Mouse (Mus musculus) E14TG2a.4 (cell line): ENCODE data around the gene Palm.

Experiments
- H3K27me3 ChIP-seq: 2 replicates; pipeline ENCODE4 v1.6.1; 2014; ENCODE audit warnings: low read length, control low read depth; ENCODE audit not compliant: insufficient read depth
- H3K36me3 ChIP-seq: 2 replicates; pipeline ENCODE4 v1.6.1; 2014; ENCODE audit warnings: low read length, control low read depth; ENCODE audit not compliant: insufficient read depth
- H3K4me1 ChIP-seq: replicated peaks from 2 replicates; pipeline ENCODE4 v1.6.1; 2014; ENCODE audit warnings: low read depth, low read length, control low read depth
- H3K4me3 ChIP-seq: replicated peaks from 2 replicates; pipeline ENCODE4 v1.5.1; 2014; ENCODE audit warnings: mild to moderate bottlenecking, low read length
- H3K9me3 ChIP-seq: 2 replicates; pipeline ENCODE4 v1.6.1; 2014; ENCODE audit warnings: low read length, control low read depth
- CTCF ChIP-seq: conservative IDR thresholded peaks from 2 replicates; pipeline ENCODE4 v1.5.1; 2014; ENCODE audit warnings: low read length
- NANOG ChIP-seq: IDR thresholded peaks from 2 replicates; pipeline ENCODE4 v1.6.1; 2014; ENCODE audit warnings: borderline replicate concordance, low read length, mixed read lengths
- POU5F1 ChIP-seq: IDR thresholded peaks from 2 replicates; pipeline ENCODE4 v1.6.1; 2014; ENCODE audit warnings: low read length, borderline replicate concordance

Palm gene

DNA sequence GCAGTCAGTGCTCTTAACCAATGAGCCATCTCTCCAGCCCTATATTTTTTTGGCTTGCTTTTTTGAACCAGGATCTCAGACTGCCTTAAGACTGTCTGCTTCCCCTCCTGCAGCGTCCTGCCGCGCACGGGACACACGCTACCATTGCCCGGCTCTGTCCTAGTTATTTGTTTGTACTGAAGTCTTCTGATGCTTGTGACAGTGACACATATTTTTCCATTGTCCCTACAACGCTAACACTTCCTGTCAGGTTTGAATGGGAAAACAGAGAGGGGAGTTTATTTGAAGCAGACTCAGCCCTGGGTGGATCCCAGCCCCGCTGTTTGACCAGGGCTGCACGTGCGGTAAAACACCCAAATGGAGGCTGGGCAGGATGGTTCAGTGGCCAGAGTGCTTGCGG is 15.4 kb downstream of the Palm start:
- Histone ChIP-seq H3K4me3 (no peak overlapping the region), H3K36me3 (peaks cover 28% of the 10 kb centered on the region), H3K4me1 (peaks cover 67% of the 10 kb centered on the region), H3K27me3 (peaks cover 4% of the 10 kb centered on the region; the same call in 1 of the 2 replicates), H3K9me3 (peaks cover 5% of the 10 kb centered on the region; the same call in 1 of the 2 replicates)
- no peak for TF ChIP-seq POU5F1
- no peak for TF ChIP-seq NANOG
- TF ChIP-seq CTCF: no peak

GRCm38 (mm10) chr10:79811736-79812637 is 18.6 kb downstream of the Palm start:
- Histone ChIP-seq H3K9me3 (peaks cover 5% of the 10 kb centered on the region; the same call in 1 of the 2 replicates), H3K4me3 (0 out of 2 replicates have a peak overlapping the region, but pooled peaks have one; percentile 29), H3K27me3 (no peaks in the 10 kb centered on the region), H3K36me3 (peaks cover 35% of the 10 kb centered on the region), H3K4me1 (peaks cover 55% of the 10 kb centered on the region)
- TF ChIP-seq POU5F1 (no peak), CTCF (peak; percentile 88)

GRCm38 (mm10) chr10:79814271-79814842 is 21.0 kb downstream of the Palm start:
- TF ChIP-seq NANOG (no peak), CTCF (no peak), POU5F1 (no peak)
- Histone ChIP-seq H3K27me3 (no peaks in the 10 kb centered on the region), H3K36me3 (peaks cover 24% of the 10 kb centered on the region), H3K4me1 (peaks cover 54% of the 10 kb centered on the region), H3K4me3 (no peak overlapping the region), H3K9me3 (peaks cover 5% of the 10 kb centered on the region; the same call in 1 of the 2 replicates)

DNA sequence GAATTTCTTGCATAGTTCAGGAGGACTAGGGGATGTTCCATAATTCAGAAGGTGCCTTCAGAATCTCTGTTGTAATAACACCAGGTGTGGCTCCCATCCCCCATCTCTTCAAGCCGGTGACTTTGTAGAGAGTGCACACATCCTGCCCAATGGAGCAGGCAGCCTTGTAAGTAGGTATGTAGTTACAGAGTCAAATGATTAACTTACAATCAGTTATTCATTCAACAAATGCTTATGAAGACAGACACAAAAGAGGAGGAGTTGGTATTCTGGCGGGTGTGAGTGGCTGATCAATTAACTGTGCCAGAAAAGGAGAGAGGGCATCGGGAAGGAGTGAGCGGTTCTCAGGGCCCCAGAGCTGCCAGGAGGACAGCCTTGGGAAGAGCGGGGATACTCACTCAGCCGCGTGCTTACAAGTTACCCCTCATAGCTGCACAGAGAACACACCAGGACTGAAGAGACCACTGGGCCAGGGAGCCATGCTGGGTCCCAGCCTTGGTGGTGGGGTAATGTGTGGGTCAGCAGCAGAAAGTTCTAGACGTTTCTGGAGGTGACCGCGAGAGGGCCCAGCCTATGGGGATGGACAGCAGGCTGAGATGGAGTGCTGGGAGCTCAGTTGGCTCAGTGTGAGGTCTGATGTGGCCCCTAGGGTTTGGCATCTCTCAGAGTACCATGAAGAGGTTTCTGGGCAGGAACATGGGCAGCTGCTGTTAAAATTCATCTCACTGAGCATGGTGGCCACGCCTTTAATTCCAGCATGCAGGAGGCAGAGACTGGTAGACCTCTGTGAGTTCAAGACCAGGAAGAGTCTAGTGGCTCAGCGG is 22.5 kb downstream of the Palm start:
- Histone ChIP-seq H3K4me3 (peak overlapping the region; percentile 32; the same call in 1 of the 2 replicates), H3K4me1 (peaks cover 67% of the 10 kb centered on the region), H3K9me3 (peaks cover 5% of the 10 kb centered on the region; the same call in 1 of the 2 replicates), H3K27me3 (peaks cover 2% of the 10 kb centered on the region; the same call in 1 of the 2 replicates), H3K36me3 (peaks cover 16% of the 10 kb centered on the region)
- no peak for TF ChIP-seq NANOG
- no peak for TF ChIP-seq POU5F1
- TF ChIP-seq CTCF: no peak

DNA sequence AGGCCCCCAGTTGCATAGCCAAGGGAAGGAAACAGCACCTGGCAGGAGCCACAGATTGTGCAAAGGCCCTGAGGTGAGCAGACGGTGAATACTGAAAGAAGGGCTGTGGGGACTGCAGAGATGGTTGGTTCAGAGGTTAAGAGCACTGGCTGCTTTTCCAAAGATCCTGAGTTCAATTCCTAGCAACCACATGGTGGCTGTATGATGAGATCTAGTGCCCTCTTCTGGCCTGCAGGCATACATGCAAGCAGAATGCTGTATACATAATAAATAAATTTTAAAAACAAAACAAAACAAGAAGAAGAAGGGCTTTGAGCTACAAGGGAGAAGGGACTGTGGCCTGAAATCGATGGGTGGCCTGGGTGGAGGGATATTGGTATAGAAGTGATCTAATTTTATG is 23.7 kb downstream of the Palm start:
- H3K9me3 ChIP-seq: no peaks in the 10 kb centered on the region
- H3K4me1 ChIP-seq: peaks cover 73% of the 10 kb centered on the region
- H3K27me3 ChIP-seq: peaks cover 10% of the 10 kb centered on the region; the same call in 1 of the 2 replicates

DNA sequence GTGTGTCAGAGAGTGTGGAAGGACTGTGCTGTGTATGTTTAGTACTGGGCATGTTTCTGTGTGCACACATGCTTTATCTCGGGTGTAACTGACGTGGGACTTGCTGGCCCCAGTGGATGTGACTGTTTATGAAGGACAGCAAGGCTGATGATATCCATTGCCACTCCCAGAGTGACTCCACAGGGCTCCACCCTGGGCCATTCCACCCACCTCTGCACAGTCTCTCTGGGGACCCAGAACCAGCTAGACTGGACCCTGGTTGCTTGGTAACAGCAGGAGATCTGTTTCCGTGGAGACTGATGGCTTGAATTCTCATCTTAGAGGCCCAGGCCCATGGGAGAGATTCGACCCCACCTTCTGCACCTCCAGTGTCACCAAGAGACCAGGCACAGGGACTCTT is 24.9 kb downstream of the Palm start:
- peaks cover 11% of the 10 kb centered on the region; the same call in 1 of the 2 replicates for H3K27me3 ChIP-seq
- TF ChIP-seq POU5F1 (no peak), CTCF (no peak), NANOG (no peak)
- H3K4me3 ChIP-seq: no peak overlapping the region
- peaks cover 81% of the 10 kb centered on the region for H3K4me1 ChIP-seq
- H3K36me3 ChIP-seq: peaks cover 7% of the 10 kb centered on the region
- H3K9me3 ChIP-seq: no peaks in the 10 kb centered on the region

More for the DNA sequence above, 23.7 kb downstream of the Palm start:
- Histone ChIP-seq H3K36me3 (peaks cover 7% of the 10 kb centered on the region), H3K4me3 (no peak overlapping the region)
- TF ChIP-seq NANOG (no peak), CTCF (peak; percentile 42)

GRCm38 (mm10) chr10:79819606-79820005 is 26.2 kb downstream of the Palm start:
- H3K4me1 ChIP-seq: peaks cover 95% of the 10 kb centered on the region
- peaks cover 11% of the 10 kb centered on the region; the same call in 1 of the 2 replicates for H3K27me3 ChIP-seq
- no peaks in the 10 kb centered on the region for H3K9me3 ChIP-seq
- TF ChIP-seq CTCF (no peak), NANOG (no peak), POU5F1 (no peak)
- peak overlapping the region; percentile 41 for H3K4me3 ChIP-seq
- peaks cover 7% of the 10 kb centered on the region for H3K36me3 ChIP-seq

- TF ChIP-seq POU5F1: no peak
- TF ChIP-seq CTCF: no peak
- TF ChIP-seq NANOG: no peak
These were observed 26.9 kb downstream of the Palm start for GRCm38 (mm10) chr10:79820277-79820676.

More at GRCm38 (mm10) chr10:79820277-79820676, 26.9 kb downstream of the Palm start:
- peaks cover 4% of the 10 kb centered on the region for H3K36me3 ChIP-seq
- peak overlapping the region; percentile 37; the same call in 1 of the 2 replicates for H3K4me3 ChIP-seq
- H3K27me3 ChIP-seq: peaks cover 13% of the 10 kb centered on the region; the same call in 1 of the 2 replicates
- peaks cover 96% of the 10 kb centered on the region for H3K4me1 ChIP-seq
- no peaks in the 10 kb centered on the region for H3K9me3 ChIP-seq
